Mouse (Mus musculus): ENCODE data around the gene Ak2. TPM values are rescaled to one million over a fixed set of nuclear protein-coding genes. Genes with fewer than 3 reads are reported as not detected.

The Ak2 gene
- total and polyA plus RNA-seq, 3 experiments, result 330 to 366 TPM; not detected in 1

- peaks cover 17 to 30% of the 10 kb centered on the region in 2 experiments for H3K36me3 ChIP-seq (ENCODE audit: control insufficient read depth in 1 of 2, insufficient read depth in 2 of 2, low read length in 2 of 2)
- TF ChIP-seq SMC3 (IDR thresholded peaks at IDR 0.05; ENCODE audit: low read depth, low read length), result no peak
- TF ChIP-seq E2F4 (IDR thresholded peaks at IDR 0.05; ENCODE audit: borderline replicate concordance, low read depth, low read length), result no peak
- TF ChIP-seq TBP (IDR thresholded peaks at IDR 0.05; ENCODE audit: low read depth, low read length), result no peak
- no peak for TF ChIP-seq MAX (IDR thresholded peaks at IDR 0.05; ENCODE audit: low read length)
- TF ChIP-seq GABPA (IDR thresholded peaks at IDR 0.05; ENCODE audit: low read depth, low read length), result no peak
- no peak for TF ChIP-seq CHD1 (IDR thresholded peaks at IDR 0.05; ENCODE audit: low read depth, low read length)
- no peak for TF ChIP-seq POLR2AphosphoS5 (IDR thresholded peaks at IDR 0.05; ENCODE audit: borderline replicate concordance, low read depth, low read length)
- TF ChIP-seq MAFK (IDR thresholded peaks at IDR 0.05; ENCODE audit: borderline replicate concordance, low read depth, low read length), result no peak
- no peak for TF ChIP-seq ZMIZ1 (IDR thresholded peaks at IDR 0.05; ENCODE audit: low read depth, low read length)
- no peak for TF ChIP-seq RCOR1 (IDR thresholded peaks at IDR 0.05; ENCODE audit: low read depth, low read length)
- no peak for TF ChIP-seq USF1 (IDR thresholded peaks at IDR 0.05; ENCODE audit: low read depth, low read length)
- TF ChIP-seq HCFC1 (IDR thresholded peaks at IDR 0.05; ENCODE audit: low read depth, low read length), result no peak
- no peak for TF ChIP-seq POLR2AphosphoS2 (IDR thresholded peaks at IDR 0.05; ENCODE audit: low read length)
- no peak for TF ChIP-seq BHLHE40 (IDR thresholded peaks at IDR 0.05; ENCODE audit: borderline replicate concordance, low read depth, low read length)
- TF ChIP-seq KAT2A (conservative IDR thresholded peaks at IDR 0.05; ENCODE audit: low read depth, low read length), result no peak
- TF ChIP-seq ELF1 (IDR thresholded peaks at IDR 0.05; ENCODE audit: low read depth, low read length), result no peak
- TF ChIP-seq JUND (IDR thresholded peaks at IDR 0.05; ENCODE audit: low read depth, low read length), result no peak
- no peak for TF ChIP-seq TCF12 (IDR thresholded peaks at IDR 0.05; ENCODE audit: low read depth, low read length)
- TF ChIP-seq USF2 (IDR thresholded peaks at IDR 0.05; ENCODE audit: borderline replicate concordance in 1 of 2, insufficient read depth in 1 of 2, low read depth in 1 of 2, low read length in 2 of 2), result no peak
- no peak for TF ChIP-seq GATA1 (IDR thresholded peaks at IDR 0.05; ENCODE audit: low read depth, low read length)
- H3K27ac ChIP-seq (ENCODE audit: control insufficient read depth, low read depth, low read length), result no peak overlapping the region
- H3K9me3 ChIP-seq (replicated peaks; ENCODE audit: insufficient read depth, low read length), result no peaks in the 10 kb centered on the region
- no peak for DNase-seq (ENCODE audit: low read depth, low spot score)
- no peaks in the 10 kb centered on the region for H3K27me3 ChIP-seq (ENCODE audit: control insufficient read depth in 1 of 2, insufficient read depth in 2 of 2, low read length in 2 of 2)
- H3K4me1 ChIP-seq (ENCODE audit: control insufficient read depth in 1 of 2, insufficient read depth in 2 of 2, low read length in 2 of 2), result peaks cover 3 to 14% of the 10 kb centered on the region in 2 experiments
- H3K4me3 ChIP-seq (ENCODE audit: control insufficient read depth in 1 of 2, insufficient read depth in 1 of 2, low read depth in 2 of 2, low read length in 2 of 2), result no peak overlapping the region
- no peak overlapping the region for H3K9ac ChIP-seq (ENCODE audit: control insufficient read depth, low read depth, low read length, poor library complexity, severe bottlenecking)
- peaks cover 26% of the 10 kb centered on the region for H3K79me2 ChIP-seq (ENCODE audit: control insufficient read depth, insufficient read depth, low read length, poor library complexity)
Observed at GRCm38 (mm10) chr4:129000786-129001185, 9.0 kb downstream of the Ak2 start.

- peaks cover 12 to 19% of the 10 kb centered on the region in 2 experiments for H3K4me1 ChIP-seq (ENCODE audit: control insufficient read depth in 1 of 2, insufficient read depth in 2 of 2, low read length in 2 of 2)
- peaks cover 22 to 35% of the 10 kb centered on the region in 2 experiments for H3K36me3 ChIP-seq (ENCODE audit: control insufficient read depth in 1 of 2, insufficient read depth in 2 of 2, low read length in 2 of 2)
Observed at GRCm38 (mm10) chr4:129003720-129004119, 12.0 kb downstream of the Ak2 start.

More at GRCm38 (mm10) chr4:129003720-129004119, 12.0 kb downstream of the Ak2 start:
- Histone ChIP-seq H3K4me3 (ENCODE audit: control insufficient read depth in 1 of 2, insufficient read depth in 1 of 2, low read depth in 2 of 2, low read length in 2 of 2) (no peak overlapping the region), H3K27me3 (ENCODE audit: control insufficient read depth in 1 of 2, insufficient read depth in 2 of 2, low read length in 2 of 2) (no peaks in the 10 kb centered on the region), H3K9ac (ENCODE audit: control insufficient read depth, low read depth, low read length, poor library complexity, severe bottlenecking) (no peak overlapping the region), H3K27ac (ENCODE audit: control insufficient read depth, low read depth, low read length) (no peak overlapping the region), H3K79me2 (ENCODE audit: control insufficient read depth, insufficient read depth, low read length, poor library complexity) (peaks cover 5% of the 10 kb centered on the region; the same call in 1 of the 2 replicates), H3K9me3 (replicated peaks; ENCODE audit: insufficient read depth, low read length) (no peaks in the 10 kb centered on the region)
- TF ChIP-seq GATA1 (IDR thresholded peaks at IDR 0.05; ENCODE audit: low read depth, low read length) (no peak), MXI1 (IDR thresholded peaks at IDR 0.05; ENCODE audit: low read depth, low read length) (no peak), TAL1 (IDR thresholded peaks at IDR 0.05; ENCODE audit: low read length) (no peak), TCF12 (IDR thresholded peaks at IDR 0.05; ENCODE audit: low read depth, low read length) (no peak), SIN3A (IDR thresholded peaks at IDR 0.05; ENCODE audit: low read length) (no peak)
- no peak for DNase-seq (ENCODE audit: low read depth, low spot score)

Measured in MEL (cell line).